Mouse (Mus musculus) kidney, postnatal 0 days (tissue): ENCODE results near the gene Furin. TPM values are rescaled to one million over a fixed set of nuclear protein-coding genes. Genes with fewer than 3 reads are reported as not detected.

Source experiments
- ATAC-seq: fragments of 200-750 bp; cut with Nextera tagmentation; replicated peaks from 2 replicates; pipeline ENCODE4 v1.8.0; 2017; ENCODE audit warnings: low read depth, moderate number of reproducible peaks, moderate TSS enrichment, moderate library complexity; ENCODE audit not compliant: low FRiP score
- DNase-seq: peaks from one replicate; pipeline ENCODE4 v3.0.0-alpha.2; 2016; ENCODE audit warnings: low spot score
- H3K27ac ChIP-seq: fragments of 300-500 bp; sonication (generic); 2 replicates; pipeline ENCODE4 v1.5.1; 2014; ENCODE audit warnings: mild to moderate bottlenecking
- H3K27me3 ChIP-seq: fragments of 300-500 bp; sonication (generic); 2 replicates; pipeline ENCODE4 v1.6.1; 2014; ENCODE audit warnings: low read length, mixed read lengths; ENCODE audit not compliant: insufficient read depth
- H3K36me3 ChIP-seq: fragments of 300-500 bp; sonication (generic); 2 replicates; pipeline ENCODE4 v1.6.1; 2014; ENCODE audit warnings: low read length, mixed read lengths; ENCODE audit not compliant: insufficient read depth
- H3K4me1 ChIP-seq: fragments of 300-500 bp; sonication (generic); replicated peaks from 2 replicates; pipeline ENCODE4 v1.6.1; 2014; ENCODE audit warnings: antibody characterized with exemption, low read length, mixed read lengths; ENCODE audit not compliant: insufficient read depth
- H3K4me2 ChIP-seq: fragments of 300-500 bp; sonication (generic); 2 replicates; pipeline ENCODE4 v1.6.1; 2014; ENCODE audit warnings: mild to moderate bottlenecking, low read length, moderate library complexity, mixed read lengths
- H3K4me3 ChIP-seq: fragments of 300-500 bp; sonication (generic); replicated peaks from 2 replicates; pipeline ENCODE4 v1.5.1; 2014; ENCODE audit warnings: low read depth, low read length
- H3K9ac ChIP-seq: fragments of 300-500 bp; sonication (generic); 2 replicates; pipeline ENCODE4 v1.6.1; 2014; ENCODE audit warnings: low read depth, low read length
- H3K9me3 ChIP-seq: fragments of 300-500 bp; sonication (generic); replicated peaks from 2 replicates; pipeline ENCODE4 v1.6.1; 2016; ENCODE audit warnings: low read length, inconsistent platforms, mixed read lengths
- CTCF ChIP-seq: IDR thresholded peaks from 2 replicates; pipeline ENCODE4 v1.5.1; 2016; ENCODE audit warnings: antibody characterized with exemption, low read depth, mild to moderate bottlenecking, moderate library complexity
- WGBS: fragments of 180-500 bp; shearing (Covaris S2); extraction: QIAGEN DNeasy Blood & Tissue Kit; methylation state at CpG from one replicate; pipeline ENCODE4 v1.1.7; 2014; 5-methylcytosine and 5-hydroxymethylcytosine counted together
- polyA plus RNA-seq: library from polyadenylated mRNA; unstranded; fragments of >200 nt; fragmentation: Nextera tagmentation; extraction: Ambion mirVana; gene quantifications from 2 replicates; pipeline ENCODE4 v1.2.1, GENCODE M21; 2015

Gene Furin
- polyA plus RNA-seq, 1 experiment from 2014 or later: 22.9 TPM

GRCm38 (mm10) chr7:80379531-80379930, 25.7 kb downstream of the Furin start:
- Histone ChIP-seq H3K4me1 (0 out of 2 replicates have a peak, but pooled peaks cover 3% of the 10 kb centered on the region), H3K27ac (no peak overlapping the region), H3K27me3 (no peaks in the 10 kb centered on the region), H3K9me3 (no peaks in the 10 kb centered on the region), H3K4me3 (no peak overlapping the region), H3K9ac (no peak overlapping the region), H3K4me2 (no peak overlapping the region), H3K36me3 (0 out of 2 replicates have a peak, but pooled peaks cover 12% of the 10 kb centered on the region)
- WGBS: 67% methylated on average over 13 of the region's 13 CpGs
- peak; percentile 63 for TF ChIP-seq CTCF
- peak; percentile 12 for DNase-seq
- ATAC-seq: no peak

GRCm38 (mm10) chr7:80377471-80377870, 27.8 kb downstream of the Furin start:
- no peaks in the 10 kb centered on the region for H3K9me3 ChIP-seq
- 0 out of 2 replicates have a peak, but pooled peaks cover 6% of the 10 kb centered on the region for H3K36me3 ChIP-seq
- no peak overlapping the region for H3K27ac ChIP-seq
- TF ChIP-seq CTCF: peak; percentile 92
- peak; percentile 74 for DNase-seq
- ATAC-seq: no peak
- no peak overlapping the region for H3K4me2 ChIP-seq
- no peak overlapping the region for H3K9ac ChIP-seq
- 0 out of 2 replicates have a peak, but pooled peaks cover 3% of the 10 kb centered on the region for H3K4me1 ChIP-seq
- no peaks in the 10 kb centered on the region for H3K27me3 ChIP-seq
- no peak overlapping the region for H3K4me3 ChIP-seq
- 26% methylated on average over 6 of the region's 6 CpGs for WGBS

DNA sequence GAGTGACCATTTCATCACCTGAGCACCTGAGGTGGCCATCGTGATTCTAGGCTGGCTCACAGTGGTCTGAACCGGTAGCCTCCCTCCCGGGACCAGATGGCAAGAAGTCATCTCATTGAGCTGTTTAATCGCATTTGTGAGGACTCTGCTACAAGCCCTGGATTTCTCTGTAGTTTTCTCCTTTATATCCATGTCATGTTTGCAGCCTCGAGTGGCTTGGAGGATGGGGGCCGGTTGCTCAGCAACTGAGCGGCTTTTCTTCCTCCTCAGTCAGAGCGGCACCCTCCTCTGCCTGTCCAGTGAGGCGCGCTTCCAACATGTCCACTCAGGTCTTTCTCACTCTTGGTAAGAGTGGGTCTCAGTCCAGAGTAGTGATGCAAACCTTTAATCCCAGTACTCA, 29.0 kb downstream of the Furin start:
- no peak overlapping the region for H3K9ac ChIP-seq
- no peaks in the 10 kb centered on the region for H3K9me3 ChIP-seq
- no peak overlapping the region for H3K4me3 ChIP-seq
- no peaks in the 10 kb centered on the region for H3K27me3 ChIP-seq
- no peak for ATAC-seq
- 0 out of 2 replicates have a peak, but pooled peaks cover 3% of the 10 kb centered on the region for H3K4me1 ChIP-seq
- no peak for DNase-seq
- H3K4me2 ChIP-seq: no peak overlapping the region
- no peak overlapping the region for H3K27ac ChIP-seq
- no peak for TF ChIP-seq CTCF
- 77% methylated on average over 10 of the region's 10 CpGs for WGBS
- H3K36me3 ChIP-seq: 0 out of 2 replicates have a peak, but pooled peaks cover 3% of the 10 kb centered on the region

DNA sequence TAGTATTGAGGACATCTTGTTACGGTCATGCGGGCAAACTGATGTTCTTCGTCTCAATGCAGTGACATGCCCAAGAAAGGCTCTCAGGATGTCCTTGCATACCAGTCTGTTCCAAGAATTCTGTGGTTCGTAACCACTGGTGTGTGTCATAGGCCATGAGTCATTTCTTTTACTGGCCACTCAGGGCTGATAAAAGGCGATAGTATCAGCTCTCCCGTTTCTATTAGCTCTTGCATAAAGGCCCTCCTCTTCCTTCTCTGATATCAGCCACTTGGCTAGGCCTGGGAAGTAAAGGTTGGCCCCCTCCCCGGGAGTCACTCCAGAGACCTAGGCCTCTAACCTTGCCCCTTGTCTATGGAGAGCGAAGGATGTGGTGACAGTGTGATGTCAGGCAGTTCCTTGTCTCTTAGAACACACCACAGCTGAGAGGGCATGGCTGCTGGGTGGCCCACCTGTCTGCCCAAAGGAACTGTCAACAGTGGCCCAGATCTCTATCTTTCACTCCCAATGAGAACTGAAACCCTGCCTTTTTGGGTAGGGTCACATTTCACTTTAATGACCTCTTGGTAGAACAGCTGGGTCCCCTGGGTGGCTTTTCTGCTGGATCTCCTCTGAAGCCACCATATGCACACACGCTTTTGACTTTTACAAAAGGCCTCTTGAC, 29.7 kb downstream of the Furin start:
- no peaks in the 10 kb centered on the region for H3K27me3 ChIP-seq
- TF ChIP-seq CTCF: no peak
- H3K36me3 ChIP-seq: 0 out of 2 replicates have a peak, but pooled peaks cover 3% of the 10 kb centered on the region
- no peak overlapping the region for H3K4me2 ChIP-seq
- no peak overlapping the region for H3K27ac ChIP-seq
- H3K4me3 ChIP-seq: no peak overlapping the region
- DNase-seq (peak; percentile 15), ATAC-seq (no peak)
- H3K4me1 ChIP-seq: 0 out of 2 replicates have a peak, but pooled peaks cover 3% of the 10 kb centered on the region
- H3K9ac ChIP-seq: no peak overlapping the region
- H3K9me3 ChIP-seq: no peaks in the 10 kb centered on the region
- WGBS: 50% methylated on average over 9 of the region's 9 CpGs

GRCm38 (mm10) chr7:80374733-80375132, 30.5 kb downstream of the Furin start:
- H3K36me3 ChIP-seq: 0 out of 2 replicates have a peak, but pooled peaks cover 3% of the 10 kb centered on the region
- no peak overlapping the region for H3K27ac ChIP-seq
- no peaks in the 10 kb centered on the region for H3K9me3 ChIP-seq
- no peak overlapping the region for H3K4me2 ChIP-seq
- DNase-seq: no peak
- TF ChIP-seq CTCF: no peak
- H3K27me3 ChIP-seq: no peaks in the 10 kb centered on the region
- no peak overlapping the region for H3K9ac ChIP-seq
- ATAC-seq: no peak
- peaks cover 7% of the 10 kb centered on the region; the same call in 1 of the 2 replicates for H3K4me1 ChIP-seq
- no peak overlapping the region for H3K4me3 ChIP-seq
- WGBS: 88% methylated on average over 3 of the region's 3 CpGs

GRCm38 (mm10) chr7:80374280-80374679, 31.0 kb downstream of the Furin start:
- no peak for ATAC-seq
- Histone ChIP-seq H3K36me3 (0 out of 2 replicates have a peak, but pooled peaks cover 3% of the 10 kb centered on the region), H3K9me3 (no peaks in the 10 kb centered on the region), H3K4me1 (peaks cover 12% of the 10 kb centered on the region), H3K4me3 (no peak overlapping the region), H3K27ac (no peak overlapping the region), H3K4me2 (no peak overlapping the region), H3K9ac (no peak overlapping the region), H3K27me3 (no peaks in the 10 kb centered on the region)
- DNase-seq: no peak
- 66% methylated on average over 3 of the region's 3 CpGs for WGBS
- TF ChIP-seq CTCF: no peak
